Mouse (Mus musculus) gastrocnemius, adult 2 months (tissue): ENCODE measurements around the gene Smc6. TPM values are rescaled to one million over a fixed set of nuclear protein-coding genes. Genes with fewer than 3 reads are reported as not detected.

Experiments
- DNase-seq: peaks from one replicate; pipeline ENCODE4 v3.0.0; 2022
- H3K27ac ChIP-seq: fragments of 200-600 bp; 2 replicates; pipeline ENCODE4 v1.8.1; 2022; ENCODE audit warnings: mild to moderate bottlenecking
- H3K4me3 ChIP-seq: fragments of 200-600 bp; 2 replicates; pipeline ENCODE4 v1.8.1; 2022; ENCODE audit warnings: mild to moderate bottlenecking, moderate library complexity
- CTCF ChIP-seq: fragments of 200-600 bp; IDR thresholded peaks from 2 replicates; pipeline ENCODE4 v1.8.1; 2022; ENCODE audit warnings: antibody characterized with exemption, mild to moderate bottlenecking, moderate library complexity
- intact Hi-C: fragments of 180-260 bp; cut with DNase I; formaldehyde crosslinking; loops from one replicate; pipeline ENCODE4 v1.15.1; 2025
- microRNA-seq: library from miRNA; unstranded; fragments of <30 nt; microRNA quantifications from one replicate; pipeline ENCODE4 v1.2.0, GENCODE M21; 2021
- total RNA-seq, 2 experiments: library from RNA; stranded (reverse); gene quantifications; 2 replicates each; pipeline ENCODE4 v1.2.3; 2021

The Smc6 gene
- total RNA-seq, 2 experiments from 2014 or later, result 30.3 to 43.4 TPM

- no peak for DNase-seq
- TF ChIP-seq CTCF, result no peak
- intact Hi-C loops, result no loop called here
- Histone ChIP-seq H3K4me3 (no peak overlapping the region), H3K27ac (no peak overlapping the region)
Observed at GRCm38 (mm10) chr12:11362435-11362834, 96.7 kb downstream of the Smc6 start.

GRCm38 (mm10) chr12:11364870-11365269 is 99.2 kb downstream of the Smc6 start:
- Histone ChIP-seq H3K27ac (no peak overlapping the region), H3K4me3 (no peak overlapping the region)
- TF ChIP-seq CTCF, result no peak
- intact Hi-C loops, result no loop called here
- no peak for DNase-seq

GRCm38 (mm10) chr12:11367099-11367765 is 101.5 kb downstream of the Smc6 start:
- TF ChIP-seq CTCF, result no peak
- H3K4me3 ChIP-seq, result no peak overlapping the region
- DNase-seq, result no peak
- intact Hi-C loops, result loop anchor here (1.0 kb wide), 1 partner anchor 9 kb away; no protein-coding TSS in a partner anchor
- no peak overlapping the region for H3K27ac ChIP-seq

Small RNA genes within 50 kb of the gene (microRNA-seq; reads per million reads assigned to microRNA genes)
- gene Mir7675, result not detected

Other genes starting within 250 kb of the Smc6 start
- gene Kcns3, start 114.8 kb upstream of the Smc6 start, total RNA-seq, result under 1 TPM; 0.33 to 0.69 TPM
- gene Msgn1, start 56.9 kb upstream of the Smc6 start, total RNA-seq, result not detected
- gene Gen1, start 85 bp upstream of the Smc6 start, total RNA-seq, result 1 to 10 TPM; 2.2 to 3.2 TPM
- gene Vsnl1, start 170.7 kb downstream of the Smc6 start, total RNA-seq, result not detected
- gene Rad51ap2, start 190.2 kb downstream of the Smc6 start, total RNA-seq, result under 1 TPM in 1 of 2 experiments, not detected in 1; 0.06 TPM